Mouse (Mus musculus): ENCODE measurements around the gene Orc5. TPM values are rescaled to one million over a fixed set of nuclear protein-coding genes. Genes with fewer than 3 reads are reported as not detected.

The Orc5 gene
- polyA plus RNA-seq (2015; fragmentation: Nextera tagmentation; extraction: Ambion mirVana): 37.2 and 42.5 TPM in 2 replicates

- Histone ChIP-seq H3K36me3 (peaks cover 16% of the 10 kb centered on the region), H3K27ac (replicated peaks) (peak within 1 kb of the TSS; percentile 81), H3K4me3 (peak within 1 kb of the TSS; percentile 62), H3K4me2 (peak within 1 kb of the TSS; percentile 79), H3K9me3 (no peaks in the 10 kb centered on the region), H3K27me3 (no peaks in the 10 kb centered on the region), H3K9ac (peak within 1 kb of the TSS; percentile 78), H3K4me1 (replicated peaks) (peaks cover 15% of the 10 kb centered on the region)
- WGBS: under 1% methylated on average over 31 of the region's 31 CpGs
- ATAC-seq (ENCODE audit: low read depth): peak; percentile 99
Observed at GRCm38 (mm10) chr5:22550033-22550551, at the start of gene Orc5. Gene Orc5 (minus strand): TSS chr5:22550429.

- Histone ChIP-seq H3K9ac (no peak overlapping the region), H3K4me3 (no peak overlapping the region), H3K36me3 (no peaks in the 10 kb centered on the region), H3K27ac (replicated peaks) (no peak overlapping the region), H3K4me1 (replicated peaks) (no peaks in the 10 kb centered on the region), H3K27me3 (no peaks in the 10 kb centered on the region), H3K9me3 (no peaks in the 10 kb centered on the region), H3K4me2 (no peak overlapping the region)
- no peak for ATAC-seq (ENCODE audit: low read depth)
- 94% methylated on average over 4 of the region's 4 CpGs for WGBS
Observed at GRCm38 (mm10) chr5:22596981-22597380, 46.8 kb upstream of the Orc5 start.

- no peak overlapping the region for H3K4me3 ChIP-seq
- H3K9me3 ChIP-seq: no peaks in the 10 kb centered on the region
- WGBS: 85% methylated on average over 1 of the region's 1 CpGs
- H3K4me1 ChIP-seq (replicated peaks): no peaks in the 10 kb centered on the region
- H3K9ac ChIP-seq: no peak overlapping the region
- ATAC-seq (ENCODE audit: low read depth): no peak
- H3K36me3 ChIP-seq: no peaks in the 10 kb centered on the region
- no peaks in the 10 kb centered on the region for H3K27me3 ChIP-seq
- H3K4me2 ChIP-seq: no peak overlapping the region
- no peak overlapping the region for H3K27ac ChIP-seq (replicated peaks)
Observed at GRCm38 (mm10) chr5:22589370-22589966, 39.2 kb upstream of the Orc5 start.

- no peaks in the 10 kb centered on the region for H3K27me3 ChIP-seq
- H3K27ac ChIP-seq (replicated peaks): no peak overlapping the region
- H3K4me1 ChIP-seq (replicated peaks): no peaks in the 10 kb centered on the region
- no peak overlapping the region for H3K4me2 ChIP-seq
- 81% methylated on average over 1 of the region's 1 CpGs for WGBS
- H3K4me3 ChIP-seq: no peak overlapping the region
- no peaks in the 10 kb centered on the region for H3K9me3 ChIP-seq
- no peak for ATAC-seq (ENCODE audit: low read depth)
- H3K36me3 ChIP-seq: no peaks in the 10 kb centered on the region
- H3K9ac ChIP-seq: no peak overlapping the region
Observed at GRCm38 (mm10) chr5:22587492-22587891, 37.3 kb upstream of the Orc5 start.

GRCm38 (mm10) chr5:22584556-22584955, 34.3 kb upstream of the Orc5 start:
- no peak overlapping the region for H3K9ac ChIP-seq
- no peak for ATAC-seq (ENCODE audit: low read depth)
- H3K4me1 ChIP-seq (replicated peaks): no peaks in the 10 kb centered on the region
- no peaks in the 10 kb centered on the region for H3K27me3 ChIP-seq
- WGBS: 45% methylated on average over 2 of the region's 2 CpGs
- H3K9me3 ChIP-seq: no peaks in the 10 kb centered on the region
- H3K4me2 ChIP-seq: no peak overlapping the region
- H3K4me3 ChIP-seq: no peak overlapping the region
- H3K27ac ChIP-seq (replicated peaks): no peak overlapping the region
- no peaks in the 10 kb centered on the region for H3K36me3 ChIP-seq

GRCm38 (mm10) chr5:22578011-22578410, 27.8 kb upstream of the Orc5 start:
- WGBS: 85% methylated on average over 3 of the region's 3 CpGs
- Histone ChIP-seq H3K4me3 (no peak overlapping the region), H3K9me3 (no peaks in the 10 kb centered on the region), H3K27ac (replicated peaks) (no peak overlapping the region), H3K4me2 (no peak overlapping the region), H3K27me3 (no peaks in the 10 kb centered on the region), H3K9ac (no peak overlapping the region), H3K36me3 (no peaks in the 10 kb centered on the region), H3K4me1 (replicated peaks) (no peaks in the 10 kb centered on the region)
- no peak for ATAC-seq (ENCODE audit: low read depth)

GRCm38 (mm10) chr5:22574751-22575150, 24.5 kb upstream of the Orc5 start:
- H3K36me3 ChIP-seq: no peaks in the 10 kb centered on the region
- no peaks in the 10 kb centered on the region for H3K9me3 ChIP-seq
- H3K27ac ChIP-seq (replicated peaks): no peak overlapping the region
- no peaks in the 10 kb centered on the region for H3K4me1 ChIP-seq (replicated peaks)
- no peak overlapping the region for H3K4me3 ChIP-seq
- 60% methylated on average over 3 of the region's 3 CpGs for WGBS
- H3K4me2 ChIP-seq: no peak overlapping the region
- H3K9ac ChIP-seq: no peak overlapping the region
- ATAC-seq (ENCODE audit: low read depth): no peak
- no peaks in the 10 kb centered on the region for H3K27me3 ChIP-seq

GRCm38 (mm10) chr5:22574161-22574560, 23.9 kb upstream of the Orc5 start:
- Histone ChIP-seq H3K27me3 (no peaks in the 10 kb centered on the region), H3K4me1 (replicated peaks) (no peaks in the 10 kb centered on the region), H3K27ac (replicated peaks) (no peak overlapping the region), H3K9ac (no peak overlapping the region), H3K36me3 (no peaks in the 10 kb centered on the region), H3K9me3 (no peaks in the 10 kb centered on the region), H3K4me3 (no peak overlapping the region), H3K4me2 (no peak overlapping the region)
- no peak for ATAC-seq (ENCODE audit: low read depth)
- 68% methylated on average over 1 of the region's 1 CpGs for WGBS

GRCm38 (mm10) chr5:22573696-22574095, 23.5 kb upstream of the Orc5 start:
- Histone ChIP-seq H3K4me3 (no peak overlapping the region), H3K4me1 (replicated peaks) (no peaks in the 10 kb centered on the region), H3K27ac (replicated peaks) (no peak overlapping the region), H3K27me3 (no peaks in the 10 kb centered on the region), H3K4me2 (no peak overlapping the region), H3K9ac (no peak overlapping the region), H3K9me3 (no peaks in the 10 kb centered on the region), H3K36me3 (no peaks in the 10 kb centered on the region)
- WGBS: 55% methylated on average over 2 of the region's 2 CpGs
- ATAC-seq (ENCODE audit: low read depth): no peak

- Histone ChIP-seq H3K9me3 (no peaks in the 10 kb centered on the region), H3K36me3 (no peaks in the 10 kb centered on the region), H3K27me3 (no peaks in the 10 kb centered on the region), H3K4me1 (replicated peaks) (no peaks in the 10 kb centered on the region), H3K4me2 (no peak overlapping the region), H3K4me3 (no peak overlapping the region), H3K27ac (replicated peaks) (no peak overlapping the region), H3K9ac (no peak overlapping the region)
- ATAC-seq (ENCODE audit: low read depth): no peak
- WGBS: 98% methylated on average over 6 of the region's 6 CpGs
Observed at GRCm38 (mm10) chr5:22572881-22573280, 22.7 kb upstream of the Orc5 start.

- no peaks in the 10 kb centered on the region for H3K36me3 ChIP-seq
- no peak overlapping the region for H3K9ac ChIP-seq
- no peaks in the 10 kb centered on the region for H3K9me3 ChIP-seq
- no peak for ATAC-seq (ENCODE audit: low read depth)
- 87% methylated on average over 3 of the region's 3 CpGs for WGBS
- no peak overlapping the region for H3K27ac ChIP-seq (replicated peaks)
- no peaks in the 10 kb centered on the region for H3K27me3 ChIP-seq
- no peak overlapping the region for H3K4me3 ChIP-seq
- H3K4me1 ChIP-seq (replicated peaks): no peaks in the 10 kb centered on the region
- no peak overlapping the region for H3K4me2 ChIP-seq
Observed at GRCm38 (mm10) chr5:22572456-22572855, 22.2 kb upstream of the Orc5 start.

GRCm38 (mm10) chr5:22565708-22566107, 15.5 kb upstream of the Orc5 start:
- ATAC-seq (ENCODE audit: low read depth): no peak
- Histone ChIP-seq H3K4me1 (replicated peaks) (no peaks in the 10 kb centered on the region), H3K27ac (replicated peaks) (no peak overlapping the region), H3K36me3 (0 out of 2 replicates have a peak, but pooled peaks cover 4% of the 10 kb centered on the region), H3K4me3 (no peak overlapping the region), H3K9ac (no peak overlapping the region), H3K4me2 (no peak overlapping the region), H3K9me3 (no peaks in the 10 kb centered on the region), H3K27me3 (no peaks in the 10 kb centered on the region)
- WGBS: 78% methylated on average over 2 of the region's 2 CpGs

- H3K4me2 ChIP-seq: no peak overlapping the region
- no peaks in the 10 kb centered on the region for H3K9me3 ChIP-seq
- no peaks in the 10 kb centered on the region for H3K4me1 ChIP-seq (replicated peaks)
- ATAC-seq (ENCODE audit: low read depth): no peak
- H3K36me3 ChIP-seq: 0 out of 2 replicates have a peak, but pooled peaks cover 4% of the 10 kb centered on the region
- no peak overlapping the region for H3K9ac ChIP-seq
- H3K27me3 ChIP-seq: no peaks in the 10 kb centered on the region
- 83% methylated on average over 2 of the region's 2 CpGs for WGBS
- no peak overlapping the region for H3K27ac ChIP-seq (replicated peaks)
- H3K4me3 ChIP-seq: no peak overlapping the region
Observed at GRCm38 (mm10) chr5:22559801-22560200, 9.6 kb upstream of the Orc5 start.

All from neural tube, embryonic 13.5 days (tissue).